Mouse (Mus musculus) CH12.LX (cell line): ENCODE results near the gene Pou2f1. TPM values are rescaled to one million over a fixed set of nuclear protein-coding genes. Genes with fewer than 3 reads are reported as not detected.

ENCODE experiments used
- DNase-seq: peaks from one replicate; pipeline ENCODE4 v3.0.0-alpha.2; 2013; ENCODE audit errors: extremely low read depth
- H3K27ac ChIP-seq: 2 replicates; pipeline ENCODE4 v1.5.1; 2012; ENCODE audit warnings: low read depth, mild to moderate bottlenecking, control low read depth, moderate library complexity; ENCODE audit not compliant: insufficient read depth
- H3K27me3 ChIP-seq: replicated peaks from 2 replicates; pipeline ENCODE3; 2012; ENCODE audit warnings: inconsistent platforms
- H3K36me3 ChIP-seq, 2 experiments: replicated peaks in 1 of 2; 2 replicates each; pipeline versions ENCODE3 to v1.6.1; 2012; ENCODE audit warnings: inconsistent platforms in 1 of 2, low read length in 1 of 2, mild to moderate bottlenecking in 1 of 2, mixed read lengths in 1 of 2, moderate library complexity in 1 of 2; ENCODE audit not compliant: control insufficient read depth in 1 of 2, insufficient read depth in 1 of 2
- H3K4me1 ChIP-seq, 2 experiments: 2 replicates each; pipeline ENCODE4 v1.6.1; 2012; ENCODE audit warnings: inconsistent platforms in 1 of 2, moderate library complexity in 1 of 2; ENCODE audit not compliant: insufficient read depth in 2 of 2, control insufficient read depth in 1 of 2
- H3K4me2 ChIP-seq: 2 replicates; pipeline ENCODE4 v1.6.1; 2012; ENCODE audit warnings: low read depth, mild to moderate bottlenecking, control low read depth; ENCODE audit not compliant: poor library complexity, insufficient read depth, severe bottlenecking
- H3K4me3 ChIP-seq, 3 experiments: fragments of 150-350 bp in 1 of 3; sonication (generic) in 1 of 3; replicated peaks in 1 of 3; 2 replicates each; pipeline versions ENCODE3 to v1.5.1; 2011 to 2012; ENCODE audit warnings: low read depth in 2 of 3, low read length in 2 of 3, mild to moderate bottlenecking in 2 of 3, moderate library complexity in 2 of 3, control low read depth in 1 of 3, improper control_type of control experiment in 1 of 3, inconsistent platforms in 1 of 3, mixed read lengths in 1 of 3; ENCODE audit not compliant: poor library complexity in 1 of 3
- H3K79me2 ChIP-seq: replicated peaks from 2 replicates; pipeline ENCODE4 v1.6.1; 2012; ENCODE audit warnings: mild to moderate bottlenecking, moderate library complexity; ENCODE audit not compliant: control insufficient read depth, poor library complexity, insufficient read depth, severe bottlenecking; ENCODE audit errors: extremely low read depth
- H3K9ac ChIP-seq: 2 replicates; pipeline ENCODE4 v1.6.1; 2012; ENCODE audit warnings: low read depth, mild to moderate bottlenecking, control low read depth, moderate library complexity; ENCODE audit not compliant: insufficient read depth
- H3K9me3 ChIP-seq: replicated peaks from 2 replicates; pipeline ENCODE3; 2012; ENCODE audit warnings: low read length, inconsistent platforms, mixed read lengths
- BHLHE40 ChIP-seq: IDR thresholded peaks from 2 replicates; pipeline ENCODE4 v1.6.1; 2011; ENCODE audit warnings: mild to moderate bottlenecking, low read depth, low read length, improper control_type of control experiment
- CHD2 ChIP-seq: IDR thresholded peaks from 2 replicates; pipeline ENCODE4 v1.6.1; 2011; ENCODE audit warnings: low read length, improper control_type of control experiment
- CTCF ChIP-seq, 2 experiments: IDR thresholded peaks in 1 of 2; conservative IDR thresholded peaks in 1 of 2; 2 replicates each; pipeline ENCODE4 v1.5.1; 2011 to 2012; ENCODE audit warnings: low read depth in 2 of 2, low read length in 2 of 2, improper control_type of control experiment in 1 of 2, inconsistent platforms in 1 of 2, mild to moderate bottlenecking in 1 of 2, moderate library complexity in 1 of 2
- ELF1 ChIP-seq: IDR thresholded peaks from 2 replicates; pipeline ENCODE4 v1.6.1; 2014; ENCODE audit warnings: low read depth, mild to moderate bottlenecking, inconsistent platforms, low read length, improper control_type of control experiment
- EP300 ChIP-seq: IDR thresholded peaks from 2 replicates; pipeline ENCODE4 v1.6.1; 2011; ENCODE audit warnings: low read length, improper control_type of control experiment
- ETS1 ChIP-seq: conservative IDR thresholded peaks from 2 replicates; pipeline ENCODE4 v1.6.1; 2012; ENCODE audit warnings: low read depth, mild to moderate bottlenecking, inconsistent platforms, low read length, improper control_type of control experiment, moderate library complexity
- GABPA ChIP-seq: IDR thresholded peaks from 2 replicates; pipeline ENCODE4 v1.6.1; 2012; ENCODE audit warnings: low read depth, low read length, improper control_type of control experiment, inconsistent platforms; ENCODE audit not compliant: insufficient replicate concordance
- IRF4 ChIP-seq: IDR thresholded peaks from 2 replicates; pipeline ENCODE4 v1.6.1; 2014; ENCODE audit warnings: low read depth, mild to moderate bottlenecking, inconsistent platforms, low read length, improper control_type of control experiment
- JUN ChIP-seq: IDR thresholded peaks from 2 replicates; pipeline ENCODE4 v1.6.1; 2011; ENCODE audit warnings: low read depth, mild to moderate bottlenecking, low read length, improper control_type of control experiment, moderate library complexity; ENCODE audit not compliant: insufficient read depth
- JUND ChIP-seq: conservative IDR thresholded peaks from 2 replicates; pipeline ENCODE4 v1.6.1; 2011; ENCODE audit warnings: low read depth, low read length, improper control_type of control experiment
- KAT2A ChIP-seq: IDR thresholded peaks from 2 replicates; pipeline ENCODE4 v1.6.1; 2012; ENCODE audit warnings: low read length, improper control_type of control experiment, inconsistent platforms; ENCODE audit not compliant: insufficient replicate concordance
- MAX ChIP-seq: IDR thresholded peaks from 2 replicates; pipeline ENCODE4 v1.6.1; 2011; ENCODE audit warnings: low read length, improper control_type of control experiment
- MAZ ChIP-seq: IDR thresholded peaks from 2 replicates; pipeline ENCODE4 v1.6.1; 2012; ENCODE audit warnings: low read depth, mild to moderate bottlenecking, inconsistent platforms, low read length, improper control_type of control experiment, moderate library complexity
- MEF2A ChIP-seq: IDR thresholded peaks from 2 replicates; pipeline ENCODE4 v1.6.1; 2014; ENCODE audit warnings: low read depth, mild to moderate bottlenecking, inconsistent platforms, low read length, improper control_type of control experiment, borderline replicate concordance
- NELFE ChIP-seq: IDR thresholded peaks from 2 replicates; pipeline ENCODE4 v1.6.1; 2011; ENCODE audit warnings: low read depth, low read length, improper control_type of control experiment
- POLR2A ChIP-seq: IDR thresholded peaks from 2 replicates; pipeline ENCODE4 v1.6.1; 2011; ENCODE audit warnings: low read depth, mild to moderate bottlenecking, improper control_type of control experiment, low read length
- RAD21 ChIP-seq: IDR thresholded peaks from 2 replicates; pipeline ENCODE4 v1.6.1; 2011; ENCODE audit warnings: low read depth, mild to moderate bottlenecking, low read length, improper control_type of control experiment, moderate library complexity
- SIN3A ChIP-seq: IDR thresholded peaks from 2 replicates; pipeline ENCODE4 v1.6.1; 2012; ENCODE audit warnings: low read length, improper control_type of control experiment, inconsistent platforms
- SMC3 ChIP-seq: IDR thresholded peaks from 2 replicates; pipeline ENCODE4 v1.6.1; 2011; ENCODE audit warnings: low read depth, low read length, improper control_type of control experiment
- TBP ChIP-seq: conservative IDR thresholded peaks from 2 replicates; pipeline ENCODE4 v1.6.1; 2011; ENCODE audit warnings: low read depth, low read length, improper control_type of control experiment
- ZKSCAN1 ChIP-seq: IDR thresholded peaks from 2 replicates; pipeline ENCODE4 v1.6.1; 2012; ENCODE audit warnings: low read depth, inconsistent platforms, low read length, improper control_type of control experiment, borderline replicate concordance
- dilution Hi-C: fragments of 300-500 bp; cut with MboI; formaldehyde crosslinking; loops from 2 replicates; pipeline ENCODE4 v1.14.3; 2020; ENCODE audit warnings: low sequenced_read_pairs; ENCODE audit not compliant: extremely low pct_unique_long_range_greater_than_20kb, extremely low pct_ligation_motif_present
- in situ Hi-C: fragments of 300-500 bp; cut with MboI; formaldehyde crosslinking; loops from 3 replicates; pipeline ENCODE4 v1.14.3; 2019; ENCODE audit warnings: low sequenced_read_pairs, low pct_ligation_motif_present, low pct_unique_long_range_greater_than_20kb, mixed read lengths
- polyA plus RNA-seq: library from polyadenylated mRNA; unstranded; fragments of >175 nt; gene quantifications from 2 replicates; pipeline ENCODE4 v1.2.1, GENCODE M21; 2012; ENCODE audit warnings: low read depth; ENCODE audit not compliant: insufficient read length
- total RNA-seq, 2 experiments: library from RNA; depleted of rRNA; stranded (reverse); fragments of 300-350 nt in 1 of 2; fragments of >200 nt in 1 of 2; gene quantifications; 2 replicates each; pipeline ENCODE4 v1.2.3; 2012 to 2014

Gene Pou2f1
- total and polyA plus RNA-seq, 3 experiments: 6.4 to 18.3 (median 7.4) TPM

DNA sequence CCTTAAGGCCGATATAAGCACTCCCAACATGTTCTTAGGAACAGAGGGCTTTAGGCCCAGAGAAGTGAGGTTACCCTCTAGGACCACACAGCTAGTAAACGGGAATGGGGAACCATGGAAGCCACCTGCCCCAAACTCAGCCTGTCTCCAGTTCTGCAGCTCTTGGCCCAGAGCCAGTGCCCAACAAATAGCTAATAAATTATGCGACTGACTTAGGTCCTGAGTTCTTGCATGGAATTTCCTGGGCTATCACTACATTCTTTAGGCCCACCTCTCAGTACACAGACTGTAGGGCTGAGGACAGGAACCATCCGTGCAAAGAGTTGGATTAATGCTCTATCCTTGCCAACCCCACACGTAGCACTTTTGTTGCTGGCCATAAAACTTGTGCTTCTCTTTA, 150.3 kb downstream of the Pou2f1 start:
- Histone ChIP-seq H3K79me2 (no peaks in the 10 kb centered on the region), H3K27ac (no peak overlapping the region), H3K4me3 (no peak overlapping the region), H3K9me3 (no peaks in the 10 kb centered on the region), H3K27me3 (no peaks in the 10 kb centered on the region), H3K36me3 (no peaks in the 10 kb centered on the region), H3K4me2 (no peak overlapping the region), H3K4me1 (peaks cover 5 to 9% of the 10 kb centered on the region in 2 experiments; a peak in 3 of 4 replicates), H3K9ac (no peak overlapping the region)
- in situ Hi-C loops: loop anchor here (10.0 kb wide), 2 partner anchors 133 to 303 kb away; no protein-coding TSS in a partner anchor
- dilution Hi-C loops: no loop called here
- DNase-seq: no peak
- TF ChIP-seq ELF1: no peak
- no peak for TF ChIP-seq KAT2A
- no peak for TF ChIP-seq SMC3
- no peak for TF ChIP-seq ZKSCAN1
- no peak for TF ChIP-seq MAZ
- TF ChIP-seq GABPA: no peak
- no peak for TF ChIP-seq MAX
- no peak for TF ChIP-seq CTCF (conservative IDR thresholded peaks at IDR 0.05 in 1 of 2, IDR thresholded peaks at IDR 0.05 in 1 of 2; ENCODE audit: low read depth in 2 of 2, low read length in 2 of 2)

DNA sequence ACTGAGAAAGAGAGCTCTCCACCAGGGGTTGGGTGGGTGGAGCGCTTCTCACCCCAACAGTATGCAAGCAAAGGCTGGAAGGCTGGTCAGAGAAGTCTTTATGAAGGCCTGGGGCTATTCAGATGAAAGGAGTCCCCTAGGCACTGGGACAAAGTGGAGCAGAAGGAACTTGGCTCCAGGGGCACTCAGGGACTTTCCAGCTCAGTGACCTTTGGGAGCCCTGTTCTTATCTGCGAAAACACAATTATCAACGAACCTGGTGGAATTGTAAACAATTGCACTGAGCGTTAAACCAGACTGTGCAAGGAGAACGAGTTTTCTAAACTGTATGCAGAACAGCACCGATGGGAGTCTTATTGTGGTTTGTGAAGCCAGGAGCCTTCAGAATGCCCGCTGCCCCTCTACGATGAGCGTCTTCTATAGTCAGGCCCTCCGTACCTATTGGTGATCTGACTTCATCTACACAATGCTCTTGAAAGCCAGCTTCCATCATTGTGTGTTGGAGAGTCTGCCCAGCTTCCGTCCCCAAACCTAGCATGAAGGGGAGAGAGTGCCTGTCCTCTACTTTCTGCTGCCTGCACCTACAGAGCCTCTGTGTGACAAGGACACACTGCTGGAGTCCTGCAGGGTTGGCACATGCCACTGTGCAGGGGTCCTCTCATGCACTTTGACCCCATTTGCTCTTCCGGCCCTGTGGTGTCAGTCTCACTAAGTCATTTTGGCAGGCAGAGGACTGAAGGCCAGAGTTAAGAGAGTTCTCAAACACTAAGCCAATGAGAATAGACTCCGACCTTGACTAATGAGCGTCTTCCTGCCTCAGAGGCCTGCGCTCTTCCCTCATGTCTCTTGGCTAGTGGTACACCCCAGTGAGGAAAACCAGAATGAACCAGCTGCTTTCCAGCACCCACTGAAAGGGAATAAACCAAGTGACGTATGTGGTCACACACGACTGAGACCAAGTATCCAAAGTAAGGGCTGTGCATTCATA, 152.7 kb downstream of the Pou2f1 start:
- no peaks in the 10 kb centered on the region for H3K36me3 ChIP-seq
- H3K27ac ChIP-seq: no peak overlapping the region
- DNase-seq: no peak

More for the DNA sequence above, 152.7 kb downstream of the Pou2f1 start:
- Histone ChIP-seq H3K27me3 (peaks cover 9% of the 10 kb centered on the region), H3K9me3 (no peaks in the 10 kb centered on the region), H3K4me1 (peaks cover 5 to 15% of the 10 kb centered on the region in 2 experiments), H3K4me2 (no peak overlapping the region), H3K4me3 (no peak overlapping the region), H3K79me2 (no peaks in the 10 kb centered on the region), H3K9ac (no peak overlapping the region)
- in situ Hi-C loops (loop anchor here (10.0 kb wide), 2 partner anchors 135 to 305 kb away; no protein-coding TSS in a partner anchor), dilution Hi-C loops (no loop called here)
- TF ChIP-seq GABPA (no peak), RAD21 (no peak), IRF4 (no peak), TBP (no peak), MAX (no peak), POLR2A (no peak), JUND (no peak), CTCF (conservative IDR thresholded peaks at IDR 0.05 in 1 of 2, IDR thresholded peaks at IDR 0.05 in 1 of 2; ENCODE audit: low read depth in 2 of 2, low read length in 2 of 2) (no peak), CHD2 (no peak), KAT2A (no peak), EP300 (no peak), ELF1 (no peak), MEF2A (no peak), JUN (no peak), ETS1 (no peak), BHLHE40 (no peak), NELFE (no peak), SIN3A (no peak)
